Mouse (Mus musculus): Measurements from ENCODE around the gene Arhgef19. TPM values are rescaled to one million over a fixed set of nuclear protein-coding genes. Genes with fewer than 3 reads are reported as not detected.
A peak's percentile ranks its signal among the peaks of the same experiment; 100 is the strongest.

Gene Arhgef19
- polyA plus RNA-seq, 1 experiment = 4.9 TPM

DNA sequence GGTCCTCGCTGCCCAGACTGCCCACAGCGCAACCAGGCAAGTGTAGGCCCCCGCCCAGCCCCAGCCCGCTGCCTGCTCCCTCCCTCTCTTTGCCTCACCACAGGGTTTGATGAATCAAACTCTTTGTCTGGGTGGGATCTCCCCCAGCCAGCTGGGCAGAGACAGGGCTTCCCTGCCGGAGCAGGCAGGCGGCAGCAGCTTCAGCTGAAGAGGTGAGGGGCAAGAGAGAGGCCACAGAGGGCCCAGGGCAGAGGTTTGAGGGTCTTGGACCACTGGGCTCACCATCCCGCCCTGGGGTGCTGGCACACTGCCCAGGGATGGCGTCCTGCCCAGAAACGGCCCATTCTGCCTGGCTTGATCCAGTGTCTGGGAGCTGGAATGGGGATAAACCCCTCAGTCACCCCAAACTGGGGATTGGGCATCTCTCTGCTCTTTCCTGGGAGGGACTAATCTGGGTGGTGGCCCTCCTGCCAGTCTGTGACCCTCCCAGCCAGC lies 5.7 kb downstream of the Arhgef19 start:
- TF ChIP-seq POLR2A (IDR thresholded peaks at IDR 0.05; ENCODE audit: low read depth, low read length) = no peak
- no peak for TF ChIP-seq CTCF (conservative IDR thresholded peaks at IDR 0.05; ENCODE audit: insufficient read depth, insufficient read length, low read depth, low read length)
- Histone ChIP-seq H3K4me3 (ENCODE audit: insufficient read depth, low read depth, low read length) (no peak overlapping the region), H3K27ac (ENCODE audit: insufficient read depth, low read depth, low read length) (no peak overlapping the region), H3K36me3 (ENCODE audit: control insufficient read depth, insufficient read depth, low read length) (no peaks in the 10 kb centered on the region), H3K27me3 (replicated peaks; ENCODE audit: control insufficient read depth, insufficient read depth, low read length) (no peaks in the 10 kb centered on the region), H3K4me1 (ENCODE audit: control insufficient read depth, insufficient read depth, low read length) (peaks cover 20% of the 10 kb centered on the region)
- peak; percentile 65 for DNase-seq
- 42% methylated on average over 9 of the region's 9 CpGs for WGBS

DNA sequence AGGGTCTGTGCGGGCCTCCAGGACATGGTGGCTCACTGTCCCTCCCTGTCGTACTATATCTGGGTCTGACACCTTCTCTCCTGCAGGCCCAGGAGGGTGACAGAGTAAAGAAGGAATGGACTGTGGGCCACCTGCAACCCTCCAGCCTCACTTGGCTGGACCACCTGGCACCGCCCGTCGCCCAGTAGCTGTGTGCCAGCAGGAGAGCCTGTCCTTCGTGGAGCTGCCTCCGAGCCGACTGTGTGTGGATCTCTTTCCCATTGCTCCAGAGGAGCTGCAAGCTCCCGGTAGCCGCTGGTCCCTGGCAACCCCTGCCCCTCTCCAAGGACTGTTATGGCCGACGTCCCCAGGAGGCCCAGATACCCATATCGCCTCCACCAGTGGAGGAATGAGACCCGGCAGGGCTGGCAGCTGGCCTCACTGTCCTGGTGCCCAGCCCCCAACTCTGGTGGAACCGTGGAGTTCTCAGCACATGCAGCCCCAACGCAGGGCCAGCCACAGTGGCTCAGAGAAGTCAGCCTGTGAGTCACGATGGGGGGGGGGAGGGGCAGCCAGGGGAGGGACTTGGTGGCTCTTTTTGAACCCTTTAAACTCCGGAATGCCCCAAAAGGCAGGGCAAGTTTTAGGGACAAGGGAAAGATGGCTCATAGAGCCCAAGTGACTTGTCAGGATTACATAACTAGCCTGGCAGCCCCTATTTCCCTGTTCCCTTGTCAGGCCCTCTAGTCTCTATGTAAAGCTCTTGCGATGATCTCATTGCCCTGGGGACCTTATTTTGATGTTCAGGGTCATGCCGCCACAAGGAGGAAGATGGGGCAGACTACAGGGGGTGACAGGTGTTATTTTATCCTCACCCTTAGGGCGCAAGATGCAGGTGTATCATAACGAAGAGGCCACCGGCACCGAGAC lies 7.0 kb downstream of the Arhgef19 start:
- Histone ChIP-seq H3K27ac (ENCODE audit: insufficient read depth, low read depth, low read length) (no peak overlapping the region), H3K4me3 (ENCODE audit: insufficient read depth, low read depth, low read length) (no peak overlapping the region), H3K4me1 (ENCODE audit: control insufficient read depth, insufficient read depth, low read length) (peaks cover 14% of the 10 kb centered on the region), H3K27me3 (replicated peaks; ENCODE audit: control insufficient read depth, insufficient read depth, low read length) (no peaks in the 10 kb centered on the region), H3K36me3 (ENCODE audit: control insufficient read depth, insufficient read depth, low read length) (no peaks in the 10 kb centered on the region)
- TF ChIP-seq POLR2A (IDR thresholded peaks at IDR 0.05; ENCODE audit: low read depth, low read length) (no peak), CTCF (conservative IDR thresholded peaks at IDR 0.05; ENCODE audit: insufficient read depth, insufficient read length, low read depth, low read length) (no peak)
- no peak for DNase-seq
- 51% methylated on average over 24 of the region's 24 CpGs for WGBS

DNA sequence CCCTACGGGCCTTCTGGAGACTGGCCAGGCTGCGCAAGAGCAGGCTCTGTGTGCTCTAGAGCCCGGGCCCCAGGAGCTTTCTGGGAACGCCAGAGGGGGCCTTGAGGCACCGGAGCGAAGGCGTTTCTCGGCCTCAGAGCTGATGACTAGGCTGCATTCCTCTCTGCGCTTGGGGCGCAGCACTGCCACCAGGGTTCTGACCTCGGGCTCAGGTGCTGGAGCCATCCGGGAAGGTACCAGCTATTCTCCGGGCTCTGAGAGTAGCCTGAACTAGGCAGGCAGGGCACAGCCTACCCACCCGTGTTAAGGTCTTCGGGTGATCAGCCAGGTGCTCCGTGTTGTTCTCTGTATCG lies 7.7 kb downstream of the Arhgef19 start:
- WGBS = 21% methylated on average over 17 of the region's 17 CpGs
- peaks cover 14% of the 10 kb centered on the region for H3K4me1 ChIP-seq (ENCODE audit: control insufficient read depth, insufficient read depth, low read length)
- H3K4me3 ChIP-seq (ENCODE audit: insufficient read depth, low read depth, low read length) = no peak overlapping the region

DNA sequence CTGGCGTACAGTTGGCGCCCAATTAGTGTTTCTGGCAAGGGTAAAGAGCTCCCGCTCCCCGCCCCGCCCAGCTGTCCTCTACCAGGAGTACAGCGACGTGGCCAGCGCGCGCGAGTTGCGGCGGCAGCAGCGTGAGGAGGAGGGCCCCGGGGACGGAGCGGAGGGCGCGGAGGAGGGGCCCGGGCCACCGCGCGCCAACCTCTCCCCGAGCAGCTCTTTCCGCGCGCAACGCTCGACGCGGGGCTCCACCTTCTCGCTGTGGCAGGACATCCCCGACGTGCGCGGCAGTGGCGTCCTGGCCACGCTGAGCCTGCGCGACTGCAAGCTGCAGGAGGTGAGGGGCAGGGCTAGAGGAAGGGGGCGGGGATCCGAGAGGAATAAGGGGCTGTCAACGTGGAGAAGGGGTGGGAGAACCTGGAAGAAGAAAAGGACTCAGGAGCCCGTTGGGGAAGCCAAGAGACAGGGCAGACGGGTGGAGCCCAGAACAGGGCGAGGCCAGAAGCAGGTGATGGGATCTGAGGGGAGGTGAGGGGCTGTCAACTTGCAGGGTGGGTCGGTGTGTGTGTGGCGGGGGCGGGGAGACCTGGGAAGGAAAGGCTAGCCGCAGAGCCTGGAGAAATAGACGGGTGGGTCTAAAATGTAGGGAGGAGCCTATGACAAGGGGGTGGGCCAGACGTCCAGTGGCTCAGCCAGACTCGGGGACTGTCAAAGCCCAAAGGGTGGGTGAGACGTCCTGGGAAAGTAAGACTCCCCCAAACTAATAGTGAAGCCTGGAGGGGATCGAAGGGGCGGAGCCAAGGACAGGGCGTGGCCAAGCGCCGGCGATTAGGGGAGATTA lies 8.7 kb downstream of the Arhgef19 start:
- peak; percentile 25 for DNase-seq
- Histone ChIP-seq H3K4me3 (ENCODE audit: insufficient read depth, low read depth, low read length) (peak overlapping the region; percentile 46), H3K36me3 (ENCODE audit: control insufficient read depth, insufficient read depth, low read length) (no peaks in the 10 kb centered on the region), H3K4me1 (ENCODE audit: control insufficient read depth, insufficient read depth, low read length) (peaks cover 11% of the 10 kb centered on the region), H3K27ac (ENCODE audit: insufficient read depth, low read depth, low read length) (no peak overlapping the region), H3K27me3 (replicated peaks; ENCODE audit: control insufficient read depth, insufficient read depth, low read length) (no peaks in the 10 kb centered on the region)
- WGBS = 4% methylated on average over 58 of the region's 60 CpGs
- TF ChIP-seq POLR2A (IDR thresholded peaks at IDR 0.05; ENCODE audit: low read depth, low read length) (no peak), CTCF (conservative IDR thresholded peaks at IDR 0.05; ENCODE audit: insufficient read depth, insufficient read length, low read depth, low read length) (no peak)

More for the DNA sequence above, 7.7 kb downstream of the Arhgef19 start:
- Histone ChIP-seq H3K27ac (ENCODE audit: insufficient read depth, low read depth, low read length) (no peak overlapping the region), H3K27me3 (replicated peaks; ENCODE audit: control insufficient read depth, insufficient read depth, low read length) (no peaks in the 10 kb centered on the region), H3K36me3 (ENCODE audit: control insufficient read depth, insufficient read depth, low read length) (no peaks in the 10 kb centered on the region)
- DNase-seq = no peak
- no peak for TF ChIP-seq POLR2A (IDR thresholded peaks at IDR 0.05; ENCODE audit: low read depth, low read length)
- TF ChIP-seq CTCF (conservative IDR thresholded peaks at IDR 0.05; ENCODE audit: insufficient read depth, insufficient read length, low read depth, low read length) = no peak

DNA sequence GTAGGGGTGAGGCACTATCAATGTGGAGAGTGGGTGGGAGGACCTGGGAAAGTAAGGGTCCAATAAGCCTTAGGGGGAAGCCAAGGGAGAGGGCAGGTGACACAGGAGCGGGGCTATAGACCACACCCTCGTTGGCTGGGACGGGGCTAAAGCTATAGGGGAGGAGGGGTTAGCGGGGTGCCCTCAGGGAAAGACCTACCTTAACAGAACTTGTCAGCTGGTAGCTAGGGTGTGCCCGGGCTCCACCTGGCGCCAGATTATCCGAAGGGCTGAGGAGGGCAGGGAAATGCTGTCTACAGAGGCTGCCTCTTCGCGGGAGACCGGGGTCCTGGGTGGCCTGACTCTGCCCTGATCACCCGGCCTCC lies 9.3 kb downstream of the Arhgef19 start:
- Histone ChIP-seq H3K36me3 (ENCODE audit: control insufficient read depth, insufficient read depth, low read length) (no peaks in the 10 kb centered on the region), H3K27ac (ENCODE audit: insufficient read depth, low read depth, low read length) (no peak overlapping the region), H3K27me3 (replicated peaks; ENCODE audit: control insufficient read depth, insufficient read depth, low read length) (no peaks in the 10 kb centered on the region), H3K4me1 (ENCODE audit: control insufficient read depth, insufficient read depth, low read length) (peaks cover 7% of the 10 kb centered on the region; the same call in 1 of the 2 replicates), H3K4me3 (ENCODE audit: insufficient read depth, low read depth, low read length) (no peak overlapping the region)
- DNase-seq = no peak
- TF ChIP-seq POLR2A (IDR thresholded peaks at IDR 0.05; ENCODE audit: low read depth, low read length) (no peak), CTCF (conservative IDR thresholded peaks at IDR 0.05; ENCODE audit: insufficient read depth, insufficient read length, low read depth, low read length) (no peak)
- WGBS = 15% methylated on average over 11 of the region's 11 CpGs

DNA sequence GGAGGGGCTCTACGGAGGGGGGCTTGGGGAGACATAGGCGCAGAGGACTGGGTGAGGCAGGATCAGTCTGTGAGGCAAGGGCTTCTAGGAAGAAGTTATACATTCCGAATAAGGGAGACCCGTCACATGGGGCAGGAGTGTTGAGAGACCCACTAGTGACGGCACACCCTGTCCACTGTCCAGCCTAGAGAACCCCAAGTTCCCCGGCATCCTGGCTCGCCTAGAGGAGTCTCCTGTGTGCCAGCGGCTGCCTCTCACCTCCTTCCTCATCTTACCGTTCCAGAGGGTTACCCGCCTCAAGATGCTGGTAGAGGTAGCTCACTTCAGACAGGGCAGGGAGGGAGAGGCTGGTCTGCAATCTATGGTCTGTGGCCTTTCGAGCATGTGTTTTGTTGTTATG lies 10.1 kb downstream of the Arhgef19 start:
- no peaks in the 10 kb centered on the region for H3K36me3 ChIP-seq (ENCODE audit: control insufficient read depth, insufficient read depth, low read length)
- WGBS = 88% methylated on average over 11 of the region's 11 CpGs
- no peak overlapping the region for H3K4me3 ChIP-seq (ENCODE audit: insufficient read depth, low read depth, low read length)
- H3K27ac ChIP-seq (ENCODE audit: insufficient read depth, low read depth, low read length) = no peak overlapping the region
- TF ChIP-seq POLR2A (IDR thresholded peaks at IDR 0.05; ENCODE audit: low read depth, low read length) = no peak
- TF ChIP-seq CTCF (conservative IDR thresholded peaks at IDR 0.05; ENCODE audit: insufficient read depth, insufficient read length, low read depth, low read length) = no peak
- H3K4me1 ChIP-seq (ENCODE audit: control insufficient read depth, insufficient read depth, low read length) = peaks cover 7% of the 10 kb centered on the region; the same call in 1 of the 2 replicates
- no peak for DNase-seq
- H3K27me3 ChIP-seq (replicated peaks; ENCODE audit: control insufficient read depth, insufficient read depth, low read length) = no peaks in the 10 kb centered on the region

DNA sequence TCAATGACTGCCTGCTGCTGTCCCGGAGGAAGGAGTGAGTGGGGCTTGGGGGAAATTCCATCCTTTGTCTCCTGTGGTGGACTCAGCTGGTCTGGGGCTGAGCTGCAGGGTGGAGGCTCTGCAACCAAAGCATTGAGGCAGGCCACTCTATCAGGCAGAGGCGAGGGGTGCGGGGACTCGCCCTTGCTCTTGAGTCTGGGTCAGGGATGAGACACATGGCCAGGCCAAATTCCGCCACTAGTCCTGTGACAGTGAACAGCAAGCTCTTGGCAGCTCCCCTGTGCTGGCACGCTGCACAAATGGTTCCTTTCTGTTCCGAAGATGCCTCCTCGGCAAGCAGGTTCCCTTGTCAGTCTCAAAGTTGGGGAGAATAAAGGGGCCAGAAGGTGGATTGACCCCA lies 11.8 kb downstream of the Arhgef19 start:
- Histone ChIP-seq H3K27me3 (replicated peaks; ENCODE audit: control insufficient read depth, insufficient read depth, low read length) (no peaks in the 10 kb centered on the region), H3K4me1 (ENCODE audit: control insufficient read depth, insufficient read depth, low read length) (peaks cover 7% of the 10 kb centered on the region; the same call in 1 of the 2 replicates), H3K4me3 (ENCODE audit: insufficient read depth, low read depth, low read length) (no peak overlapping the region), H3K27ac (ENCODE audit: insufficient read depth, low read depth, low read length) (no peak overlapping the region), H3K36me3 (ENCODE audit: control insufficient read depth, insufficient read depth, low read length) (no peaks in the 10 kb centered on the region)
- DNase-seq = peak; percentile 38
- TF ChIP-seq CTCF (conservative IDR thresholded peaks at IDR 0.05; ENCODE audit: insufficient read depth, insufficient read length, low read depth, low read length) (no peak), POLR2A (IDR thresholded peaks at IDR 0.05; ENCODE audit: low read depth, low read length) (no peak)
- 84% methylated on average over 8 of the region's 8 CpGs for WGBS

Measured in kidney, adult 2 months (tissue).